Mouse (Mus musculus): ENCODE results near the gene Plekhm2. TPM values are rescaled to one million over a fixed set of nuclear protein-coding genes. Genes with fewer than 3 reads are reported as not detected.

Plekhm2 gene
- polyA plus RNA-seq, 1 experiment = 124 TPM

GRCm38 (mm10) chr4:141651286-141651685, 13.4 kb downstream of the Plekhm2 start:
- peaks cover 33% of the 10 kb centered on the region for H3K4me1 ChIP-seq (ENCODE audit: control insufficient read depth, insufficient read depth, low read length)
- WGBS = 38% methylated on average over 6 of the region's 6 CpGs
- no peak for TF ChIP-seq CTCF (IDR thresholded peaks at IDR 0.05; ENCODE audit: borderline replicate concordance, insufficient read depth, low read depth, low read length)
- TF ChIP-seq POLR2A (IDR thresholded peaks at IDR 0.05; ENCODE audit: borderline replicate concordance, insufficient read depth, low read length) = no peak
- 0 out of 2 replicates have a peak overlapping the region, but pooled peaks have one; percentile 23 for H3K27ac ChIP-seq (ENCODE audit: insufficient read depth, low read length)
- no peak overlapping the region for H3K4me3 ChIP-seq (replicated peaks; ENCODE audit: insufficient read depth, low read depth, low read length)
- no peak for DNase-seq
- no peaks in the 10 kb centered on the region for H3K27me3 ChIP-seq (ENCODE audit: control insufficient read depth, insufficient read depth, low read length)

DNA sequence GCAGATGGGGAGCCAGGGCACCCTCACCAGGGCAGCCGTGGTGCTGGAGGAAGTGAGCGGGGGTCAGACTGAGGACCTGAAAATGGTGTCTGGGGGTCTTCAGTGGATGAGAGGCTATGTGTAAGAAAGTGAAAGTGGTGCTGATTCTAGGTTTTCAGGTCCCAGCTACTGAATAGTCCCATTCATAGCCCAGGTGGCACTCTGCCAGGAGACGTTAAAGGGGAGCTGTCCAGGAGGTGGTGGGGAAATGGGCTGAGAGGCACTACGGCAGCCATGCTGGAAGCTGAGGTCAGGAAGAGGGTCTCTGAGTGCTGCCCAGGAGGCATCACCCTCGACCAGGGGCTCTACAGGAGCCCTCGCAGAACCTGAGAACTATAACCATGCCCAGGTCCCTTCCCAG, 15.5 kb downstream of the Plekhm2 start:
- WGBS = 46% methylated on average over 6 of the region's 6 CpGs
- H3K27ac ChIP-seq (ENCODE audit: insufficient read depth, low read length) = no peak overlapping the region
- H3K4me3 ChIP-seq (replicated peaks; ENCODE audit: insufficient read depth, low read depth, low read length) = no peak overlapping the region
- no peaks in the 10 kb centered on the region for H3K27me3 ChIP-seq (ENCODE audit: control insufficient read depth, insufficient read depth, low read length)
- peaks cover 22% of the 10 kb centered on the region for H3K4me1 ChIP-seq (ENCODE audit: control insufficient read depth, insufficient read depth, low read length)
- TF ChIP-seq POLR2A (IDR thresholded peaks at IDR 0.05; ENCODE audit: borderline replicate concordance, insufficient read depth, low read length) = no peak
- no peak for TF ChIP-seq CTCF (IDR thresholded peaks at IDR 0.05; ENCODE audit: borderline replicate concordance, insufficient read depth, low read depth, low read length)
- no peak for DNase-seq

GRCm38 (mm10) chr4:141648262-141648661, 16.4 kb downstream of the Plekhm2 start:
- WGBS = 51% methylated on average over 5 of the region's 5 CpGs

DNA sequence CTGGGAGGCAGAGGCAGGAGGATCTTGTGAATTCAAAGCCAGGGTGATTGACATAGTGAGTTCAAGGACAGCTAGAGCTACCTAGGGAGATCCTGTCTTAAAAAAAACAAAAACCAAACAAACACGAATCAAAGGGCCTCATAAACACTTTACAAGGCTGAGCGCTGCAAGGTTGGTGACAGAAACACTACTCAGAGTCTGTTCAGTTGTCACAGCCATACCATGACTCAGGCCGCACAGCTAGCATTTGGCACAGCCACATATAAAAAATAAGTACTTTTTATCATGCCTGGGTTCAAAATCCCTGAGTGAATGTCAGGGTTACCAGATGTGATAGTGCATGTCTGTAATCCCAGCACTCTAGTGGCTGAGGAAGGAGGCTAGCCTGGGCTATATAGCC, 17.5 kb downstream of the Plekhm2 start:
- no peaks in the 10 kb centered on the region for H3K27me3 ChIP-seq (ENCODE audit: control insufficient read depth, insufficient read depth, low read length)

More at GRCm38 (mm10) chr4:141648262-141648661, 16.4 kb downstream of the Plekhm2 start:
- Histone ChIP-seq H3K4me3 (replicated peaks; ENCODE audit: insufficient read depth, low read depth, low read length) (no peak overlapping the region), H3K27me3 (ENCODE audit: control insufficient read depth, insufficient read depth, low read length) (no peaks in the 10 kb centered on the region), H3K4me1 (ENCODE audit: control insufficient read depth, insufficient read depth, low read length) (peaks cover 20% of the 10 kb centered on the region), H3K27ac (ENCODE audit: insufficient read depth, low read length) (0 out of 2 replicates have a peak overlapping the region, but pooled peaks have one; percentile 19)
- DNase-seq = no peak
- TF ChIP-seq CTCF (IDR thresholded peaks at IDR 0.05; ENCODE audit: borderline replicate concordance, insufficient read depth, low read depth, low read length) (no peak), POLR2A (IDR thresholded peaks at IDR 0.05; ENCODE audit: borderline replicate concordance, insufficient read depth, low read length) (no peak)

GRCm38 (mm10) chr4:141645988-141646387, 18.7 kb downstream of the Plekhm2 start:
- H3K4me1 ChIP-seq (ENCODE audit: control insufficient read depth, insufficient read depth, low read length) = peaks cover 28% of the 10 kb centered on the region
- no peak for TF ChIP-seq CTCF (IDR thresholded peaks at IDR 0.05; ENCODE audit: borderline replicate concordance, insufficient read depth, low read depth, low read length)
- TF ChIP-seq POLR2A (IDR thresholded peaks at IDR 0.05; ENCODE audit: borderline replicate concordance, insufficient read depth, low read length) = no peak
- no peaks in the 10 kb centered on the region for H3K27me3 ChIP-seq (ENCODE audit: control insufficient read depth, insufficient read depth, low read length)
- H3K27ac ChIP-seq (ENCODE audit: insufficient read depth, low read length) = no peak overlapping the region
- no peak for DNase-seq
- H3K4me3 ChIP-seq (replicated peaks; ENCODE audit: insufficient read depth, low read depth, low read length) = no peak overlapping the region
- WGBS = 90% methylated on average over 8 of the region's 8 CpGs

More for the DNA sequence above, 17.5 kb downstream of the Plekhm2 start:
- no peak for DNase-seq
- no peak overlapping the region for H3K4me3 ChIP-seq (replicated peaks; ENCODE audit: insufficient read depth, low read depth, low read length)
- H3K27ac ChIP-seq (ENCODE audit: insufficient read depth, low read length) = no peak overlapping the region
- WGBS = 91% methylated on average over 3 of the region's 3 CpGs
- no peak for TF ChIP-seq CTCF (IDR thresholded peaks at IDR 0.05; ENCODE audit: borderline replicate concordance, insufficient read depth, low read depth, low read length)
- no peak for TF ChIP-seq POLR2A (IDR thresholded peaks at IDR 0.05; ENCODE audit: borderline replicate concordance, insufficient read depth, low read length)
- H3K4me1 ChIP-seq (ENCODE audit: control insufficient read depth, insufficient read depth, low read length) = peaks cover 25% of the 10 kb centered on the region

DNA sequence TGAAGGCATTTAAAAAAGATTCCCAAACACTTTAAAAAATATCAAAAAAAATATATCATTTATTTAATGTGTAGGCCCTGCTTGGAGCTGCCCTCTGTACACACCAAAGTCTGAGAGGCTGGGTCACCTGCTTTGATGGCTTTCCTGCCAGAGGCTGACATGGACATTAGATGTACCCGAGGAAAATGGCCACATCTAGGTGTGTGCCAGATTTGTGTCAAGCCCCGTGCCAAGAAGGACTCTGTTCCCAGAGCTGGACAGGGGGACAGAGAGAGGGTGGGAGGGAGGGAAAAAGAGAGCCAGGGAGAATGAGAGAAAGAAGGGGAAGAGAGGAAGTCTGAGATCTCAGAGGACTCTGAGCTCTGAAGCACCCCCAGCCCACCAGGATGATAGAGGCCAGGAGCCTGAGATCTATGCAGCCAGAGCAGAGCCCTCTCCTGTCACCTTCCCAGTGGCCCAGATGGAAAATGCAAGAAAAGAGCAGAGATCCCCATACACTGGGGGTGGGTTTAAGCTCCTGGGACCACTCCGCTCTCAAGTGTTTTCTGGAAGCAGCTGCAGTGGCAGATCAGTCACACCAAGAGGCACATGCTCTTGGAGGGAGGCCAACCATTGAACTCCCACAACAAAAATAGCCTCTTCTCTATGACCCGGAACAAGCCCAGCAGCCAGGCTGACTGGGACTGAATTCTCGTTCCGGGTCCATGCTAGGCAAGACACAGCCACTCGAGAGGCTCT, 21.4 kb downstream of the Plekhm2 start:
- under 1% methylated on average over 7 of the region's 7 CpGs for WGBS
- peak; percentile 62 to 76 for DNase-seq
- no peak for TF ChIP-seq POLR2A (IDR thresholded peaks at IDR 0.05; ENCODE audit: borderline replicate concordance, insufficient read depth, low read length)
- TF ChIP-seq CTCF (IDR thresholded peaks at IDR 0.05; ENCODE audit: borderline replicate concordance, insufficient read depth, low read depth, low read length) = no peak
- H3K27ac ChIP-seq (ENCODE audit: insufficient read depth, low read length) = peak overlapping the region; percentile 85
- H3K4me1 ChIP-seq (ENCODE audit: control insufficient read depth, insufficient read depth, low read length) = peaks cover 26% of the 10 kb centered on the region
- H3K27me3 ChIP-seq (ENCODE audit: control insufficient read depth, insufficient read depth, low read length) = no peaks in the 10 kb centered on the region
- no peak overlapping the region for H3K4me3 ChIP-seq (replicated peaks; ENCODE audit: insufficient read depth, low read depth, low read length)

DNA sequence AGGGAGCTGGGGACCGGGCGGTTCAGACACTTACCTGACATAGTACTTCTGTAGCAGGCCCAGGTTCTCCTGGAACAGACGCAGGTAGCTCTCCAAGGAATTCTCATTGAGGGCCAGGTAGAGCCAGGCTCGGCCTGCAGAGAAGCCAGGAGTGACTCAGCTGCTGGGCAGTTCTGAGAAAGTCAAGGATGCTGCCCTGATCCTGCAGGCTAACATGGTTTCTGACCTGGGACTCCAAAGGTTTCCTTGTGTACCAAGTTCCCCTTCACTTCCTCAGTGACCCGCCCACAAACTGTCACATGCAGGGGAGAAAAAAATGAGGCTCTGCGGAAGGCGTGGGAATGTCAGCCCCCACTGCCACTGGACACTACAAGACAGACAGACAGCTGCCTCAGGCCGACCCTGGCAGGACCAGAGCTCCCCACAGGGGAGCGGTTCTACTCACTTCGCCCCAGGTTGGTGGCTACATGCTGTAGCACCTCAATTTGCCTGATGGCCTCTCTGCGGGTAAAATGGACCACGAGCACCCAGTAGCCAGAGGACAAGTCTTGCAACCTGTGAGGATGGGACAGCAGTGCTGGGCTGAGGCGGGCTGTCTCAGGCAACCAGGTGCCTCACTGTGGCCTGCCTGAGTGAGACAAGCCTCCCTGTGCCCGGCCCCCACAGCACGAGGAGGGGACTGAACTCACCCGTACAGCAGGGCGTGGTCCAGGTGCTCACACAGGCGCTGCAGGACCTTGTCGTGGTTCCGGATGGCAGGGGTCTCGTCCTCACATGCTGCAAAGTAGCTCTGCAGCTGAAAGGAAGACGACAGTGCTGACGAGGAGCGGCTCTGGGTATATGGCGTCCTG, 22.5 kb downstream of the Plekhm2 start:
- Histone ChIP-seq H3K4me3 (replicated peaks; ENCODE audit: insufficient read depth, low read depth, low read length) (no peak overlapping the region), H3K27me3 (ENCODE audit: control insufficient read depth, insufficient read depth, low read length) (no peaks in the 10 kb centered on the region), H3K4me1 (ENCODE audit: control insufficient read depth, insufficient read depth, low read length) (peaks cover 24% of the 10 kb centered on the region), H3K27ac (ENCODE audit: insufficient read depth, low read length) (no peak overlapping the region; the same call in 1 of the 2 replicates)
- TF ChIP-seq POLR2A (IDR thresholded peaks at IDR 0.05; ENCODE audit: borderline replicate concordance, insufficient read depth, low read length) (no peak), CTCF (IDR thresholded peaks at IDR 0.05; ENCODE audit: borderline replicate concordance, insufficient read depth, low read depth, low read length) (no peak)
- 79% methylated on average over 25 of the region's 25 CpGs for WGBS
- no peak for DNase-seq
